Mouse (Mus musculus) lung, postnatal 0 days (tissue): ENCODE results near the gene 4930432M17Rik. TPM values are rescaled to one million over a fixed set of nuclear protein-coding genes. Genes with fewer than 3 reads are reported as not detected.

Experiments used
- ATAC-seq: fragments of 200-750 bp; cut with Nextera tagmentation; 2 replicates; pipeline ENCODE4 v1.8.0; 2017; ENCODE audit warnings: moderate library complexity
- DNase-seq: peaks from one replicate; pipeline ENCODE4 v3.0.0-alpha.2; 2016; ENCODE audit warnings: low spot score
- H3K27ac ChIP-seq: fragments of 300-500 bp; sonication (generic); 2 replicates; pipeline ENCODE4 v1.5.1; 2014; ENCODE audit warnings: antibody characterized with exemption, mild to moderate bottlenecking, low read length, mixed read lengths
- H3K27me3 ChIP-seq: fragments of 300-500 bp; sonication (generic); replicated peaks from 2 replicates; pipeline ENCODE4 v1.6.1; 2014; ENCODE audit warnings: low read length, mixed read lengths; ENCODE audit not compliant: insufficient read depth
- H3K36me3 ChIP-seq: fragments of 300-500 bp; sonication (generic); 2 replicates; pipeline ENCODE4 v1.6.1; 2014; ENCODE audit warnings: low read length, mixed read lengths; ENCODE audit not compliant: insufficient read depth
- H3K4me1 ChIP-seq: fragments of 300-500 bp; sonication (generic); 2 replicates; pipeline ENCODE4 v1.6.1; 2014; ENCODE audit warnings: antibody characterized with exemption, low read depth, low read length, mixed read lengths; ENCODE audit not compliant: insufficient read depth
- H3K4me2 ChIP-seq: fragments of 300-500 bp; sonication (generic); replicated peaks from 2 replicates; pipeline ENCODE4 v1.6.1; 2014; ENCODE audit warnings: low read depth, mild to moderate bottlenecking, low read length, moderate library complexity, mixed read lengths
- H3K4me3 ChIP-seq: fragments of 300-500 bp; sonication (generic); 2 replicates; pipeline ENCODE4 v1.5.1; 2014; ENCODE audit warnings: low read depth, low read length
- H3K9ac ChIP-seq: fragments of 300-500 bp; sonication (generic); replicated peaks from 2 replicates; pipeline ENCODE4 v1.6.1; 2014; ENCODE audit warnings: low read depth, mild to moderate bottlenecking
- H3K9me3 ChIP-seq: fragments of 300-500 bp; sonication (generic); 2 replicates; pipeline ENCODE4 v1.6.1; 2016; ENCODE audit warnings: low read length, mixed read lengths
- CTCF ChIP-seq: IDR thresholded peaks from 2 replicates; pipeline ENCODE4 v1.5.1; 2016; ENCODE audit warnings: antibody characterized with exemption, mild to moderate bottlenecking
- EP300 ChIP-seq: IDR thresholded peaks from 2 replicates; pipeline ENCODE4 v1.6.1; 2016; ENCODE audit warnings: antibody characterized with exemption, mild to moderate bottlenecking, control low read depth
- WGBS: fragments of 180-500 bp; shearing (Covaris S2); extraction: QIAGEN DNeasy Blood & Tissue Kit; methylation state at CpG from one replicate; pipeline ENCODE4 v1.1.7; 2014; 5-methylcytosine and 5-hydroxymethylcytosine counted together
- polyA plus RNA-seq: library from polyadenylated mRNA; unstranded; fragments of >200 nt; fragmentation: Nextera tagmentation; extraction: Ambion mirVana; gene quantifications from 2 replicates; pipeline ENCODE4 v1.2.1, GENCODE M21; 2015

Gene 4930432M17Rik
- polyA plus RNA-seq, result not detected in 2 replicates

GRCm38 (mm10) chr3:121670462-121670861 lies at the start of gene 4930432M17Rik:
Gene 4930432M17Rik, plus strand, starts transcription at chr3:121670762.
- Histone ChIP-seq H3K4me1 (no peaks in the 10 kb centered on the region), H3K9me3 (no peaks in the 10 kb centered on the region), H3K27me3 (no peaks in the 10 kb centered on the region), H3K9ac (no peak within 1 kb of the TSS), H3K4me2 (no peak within 1 kb of the TSS), H3K27ac (no peak within 1 kb of the TSS), H3K36me3 (no peaks in the 10 kb centered on the region), H3K4me3 (no peak within 1 kb of the TSS)
- no peak for TF ChIP-seq EP300
- no peak for TF ChIP-seq CTCF
- WGBS, result 77% methylated on average over 4 of the region's 4 CpGs
- no peak for DNase-seq
- no peak for ATAC-seq

GRCm38 (mm10) chr3:121625662-121626061 lies 44.9 kb upstream of the 4930432M17Rik start:
- no peak overlapping the region for H3K4me2 ChIP-seq
- ATAC-seq (peak; percentile 96), DNase-seq (peak; percentile 92)
- WGBS, result 47% methylated on average over 2 of the region's 2 CpGs
- TF ChIP-seq EP300, result peak; percentile 98
- no peak for TF ChIP-seq CTCF
- no peak overlapping the region for H3K4me3 ChIP-seq
- H3K27ac ChIP-seq, result peak overlapping the region; percentile 88
- H3K9ac ChIP-seq, result no peak overlapping the region
- H3K4me1 ChIP-seq, result no peaks in the 10 kb centered on the region
- no peaks in the 10 kb centered on the region for H3K9me3 ChIP-seq
- no peaks in the 10 kb centered on the region for H3K36me3 ChIP-seq
- no peaks in the 10 kb centered on the region for H3K27me3 ChIP-seq

- DNase-seq, result peak; percentile 87
- H3K4me1 ChIP-seq, result no peaks in the 10 kb centered on the region
- H3K36me3 ChIP-seq, result no peaks in the 10 kb centered on the region
- H3K9ac ChIP-seq, result no peak overlapping the region
- no peaks in the 10 kb centered on the region for H3K27me3 ChIP-seq
- H3K9me3 ChIP-seq, result no peaks in the 10 kb centered on the region
- no peak overlapping the region for H3K4me2 ChIP-seq
- peak; percentile 78 for ATAC-seq
- 56% methylated on average over 3 of the region's 3 CpGs for WGBS
- no peak overlapping the region for H3K4me3 ChIP-seq
- peak overlapping the region; percentile 88 for H3K27ac ChIP-seq
- TF ChIP-seq EP300, result peak; percentile 59; the same call in 1 of the 2 replicates
- TF ChIP-seq CTCF, result no peak
These were observed 44.3 kb upstream of the 4930432M17Rik start for GRCm38 (mm10) chr3:121626273-121626672.

GRCm38 (mm10) chr3:121628245-121628644 lies 42.3 kb upstream of the 4930432M17Rik start:
- Histone ChIP-seq H3K27ac (no peak overlapping the region), H3K4me1 (no peaks in the 10 kb centered on the region), H3K9me3 (no peaks in the 10 kb centered on the region), H3K27me3 (no peaks in the 10 kb centered on the region), H3K9ac (no peak overlapping the region), H3K4me3 (no peak overlapping the region), H3K4me2 (no peak overlapping the region), H3K36me3 (no peaks in the 10 kb centered on the region)
- ATAC-seq, result no peak
- no peak for DNase-seq
- 55% methylated on average over 3 of the region's 3 CpGs for WGBS
- TF ChIP-seq EP300, result no peak
- no peak for TF ChIP-seq CTCF

- H3K36me3 ChIP-seq, result no peaks in the 10 kb centered on the region
- H3K27me3 ChIP-seq, result no peaks in the 10 kb centered on the region
- H3K27ac ChIP-seq, result no peak overlapping the region
- TF ChIP-seq EP300 (no peak), CTCF (no peak)
- ATAC-seq (no peak), DNase-seq (no peak)
- WGBS, result 64% methylated on average over 7 of the region's 7 CpGs
- H3K9ac ChIP-seq, result no peak overlapping the region
- no peak overlapping the region for H3K4me2 ChIP-seq
- H3K4me3 ChIP-seq, result no peak overlapping the region
- H3K9me3 ChIP-seq, result no peaks in the 10 kb centered on the region
- 0 out of 2 replicates have a peak, but pooled peaks cover 3% of the 10 kb centered on the region for H3K4me1 ChIP-seq
These were observed 39.9 kb upstream of the 4930432M17Rik start for GRCm38 (mm10) chr3:121630626-121631025.

- WGBS, result 72% methylated on average over 3 of the region's 3 CpGs
- H3K4me1 ChIP-seq, result peaks cover 9% of the 10 kb centered on the region; the same call in 1 of the 2 replicates
- no peaks in the 10 kb centered on the region for H3K9me3 ChIP-seq
- DNase-seq, result no peak
- TF ChIP-seq CTCF (no peak), EP300 (no peak)
- no peak overlapping the region for H3K4me2 ChIP-seq
- peak overlapping the region; percentile 73 for H3K27ac ChIP-seq
- H3K4me3 ChIP-seq, result no peak overlapping the region
- no peaks in the 10 kb centered on the region for H3K36me3 ChIP-seq
- no peak for ATAC-seq
- no peak overlapping the region for H3K9ac ChIP-seq
- H3K27me3 ChIP-seq, result no peaks in the 10 kb centered on the region
These were observed 35.6 kb upstream of the 4930432M17Rik start for GRCm38 (mm10) chr3:121634963-121635362.

- Histone ChIP-seq H3K9me3 (no peaks in the 10 kb centered on the region), H3K4me1 (peaks cover 9% of the 10 kb centered on the region; the same call in 1 of the 2 replicates), H3K4me2 (no peak overlapping the region), H3K9ac (no peak overlapping the region), H3K36me3 (no peaks in the 10 kb centered on the region), H3K27me3 (no peaks in the 10 kb centered on the region), H3K27ac (peak overlapping the region; percentile 87), H3K4me3 (no peak overlapping the region)
- WGBS, result 39% methylated on average over 7 of the region's 7 CpGs
- DNase-seq (peak; percentile 92), ATAC-seq (peak; percentile 91)
- TF ChIP-seq CTCF (no peak), EP300 (peak; percentile 99)
These were observed 35.1 kb upstream of the 4930432M17Rik start for GRCm38 (mm10) chr3:121635505-121635904.
